Mouse (Mus musculus) kidney, adult 8-10 months (tissue): ENCODE data around the gene Zfp870.
A peak's percentile ranks its signal among the peaks of the same experiment; 100 is the strongest.

Experiments
- DNase-seq, 2 experiments: peaks; one replicate each; pipeline ENCODE4 v3.0.0; 2022

The Zfp870 gene

DNA sequence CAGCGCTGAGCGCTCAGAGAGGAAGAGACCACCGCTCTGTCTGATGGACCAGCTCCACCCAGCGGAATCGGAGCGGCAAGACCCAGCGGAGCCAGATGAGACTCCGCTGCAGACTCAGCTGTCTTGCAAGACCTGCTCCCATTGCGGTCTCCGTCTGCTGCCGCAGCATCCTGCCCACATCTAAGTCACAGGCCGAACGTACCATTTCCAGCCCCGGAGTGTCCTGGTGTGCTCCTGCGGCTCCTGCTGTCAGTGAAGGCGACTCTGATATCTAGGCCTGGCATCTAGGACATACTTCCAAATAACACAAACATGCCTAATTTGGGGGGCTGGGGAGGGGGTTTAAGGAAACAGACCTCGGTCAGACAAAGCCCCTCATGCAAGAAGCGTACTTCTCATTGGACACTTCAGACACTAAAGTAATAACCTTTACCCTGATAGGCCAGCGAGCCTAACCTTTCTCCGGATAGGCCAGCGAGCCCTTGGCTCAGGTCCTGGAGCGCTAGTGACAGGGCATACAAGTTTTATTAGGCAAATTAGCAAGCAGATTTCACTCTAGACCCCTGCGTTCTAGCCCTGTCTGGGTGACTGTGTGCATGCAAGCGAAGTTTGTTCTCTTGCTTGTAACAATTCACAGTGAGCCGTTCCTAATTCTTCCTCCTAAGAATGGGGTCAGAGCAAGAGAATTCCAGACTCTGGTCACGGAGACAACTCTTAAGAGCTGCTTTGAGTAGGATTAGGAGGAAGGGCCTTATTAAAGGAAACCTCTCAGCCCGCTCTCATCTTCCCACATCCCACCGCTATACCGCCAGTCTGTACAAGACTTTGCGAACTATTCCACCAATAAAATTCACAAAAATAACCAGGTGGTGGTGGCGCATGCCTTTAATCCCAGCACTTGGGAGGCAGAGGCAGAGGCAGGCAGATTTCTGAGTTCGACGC is at the start of gene Zfp870:
TSS of gene Zfp870 (minus strand) at position 404 of the 942 bp plus-strand sequence.
- DNase-seq, result peak; percentile 92 to 93

DNA sequence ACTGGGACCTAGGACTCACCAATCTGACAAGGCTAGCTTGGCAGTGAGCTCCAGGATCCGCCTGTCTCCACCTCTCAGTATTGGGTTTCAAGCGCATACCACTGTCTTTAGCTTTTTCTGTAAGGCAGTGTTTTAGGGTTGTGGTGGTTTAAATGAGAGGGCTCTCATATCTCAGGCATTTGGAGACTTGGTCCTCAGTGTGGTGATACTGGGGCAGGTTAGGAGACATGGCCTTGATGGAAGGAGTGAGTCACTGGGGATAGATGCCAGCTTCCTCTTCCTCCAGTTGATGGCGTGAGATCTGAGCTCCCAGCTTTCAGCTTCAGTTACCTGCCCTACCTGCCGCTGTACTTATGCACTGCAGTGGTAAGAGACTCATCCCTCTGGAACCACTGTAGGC is 48.4 kb upstream of the Zfp870 start:
- DNase-seq, result no peak

DNA sequence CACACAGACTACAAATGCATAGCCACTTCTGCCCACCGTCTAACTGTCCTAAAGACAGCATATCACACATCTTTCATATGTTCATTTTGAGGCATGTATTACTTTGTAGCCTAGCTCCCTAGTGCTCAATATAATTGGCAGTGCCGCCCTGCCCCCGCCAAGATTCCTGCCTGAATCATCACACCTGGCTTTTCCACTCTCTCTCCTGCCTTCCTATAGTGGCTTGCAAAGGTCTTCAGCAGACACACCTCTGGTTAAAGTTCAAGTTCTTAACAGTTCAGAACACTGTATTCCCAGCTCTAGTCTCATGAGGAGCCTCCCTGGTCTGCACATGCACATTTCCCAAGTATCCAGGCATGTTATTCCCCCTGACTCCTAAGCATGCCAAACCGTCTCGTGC is 36.4 kb upstream of the Zfp870 start:
- DNase-seq, result no peak

DNA sequence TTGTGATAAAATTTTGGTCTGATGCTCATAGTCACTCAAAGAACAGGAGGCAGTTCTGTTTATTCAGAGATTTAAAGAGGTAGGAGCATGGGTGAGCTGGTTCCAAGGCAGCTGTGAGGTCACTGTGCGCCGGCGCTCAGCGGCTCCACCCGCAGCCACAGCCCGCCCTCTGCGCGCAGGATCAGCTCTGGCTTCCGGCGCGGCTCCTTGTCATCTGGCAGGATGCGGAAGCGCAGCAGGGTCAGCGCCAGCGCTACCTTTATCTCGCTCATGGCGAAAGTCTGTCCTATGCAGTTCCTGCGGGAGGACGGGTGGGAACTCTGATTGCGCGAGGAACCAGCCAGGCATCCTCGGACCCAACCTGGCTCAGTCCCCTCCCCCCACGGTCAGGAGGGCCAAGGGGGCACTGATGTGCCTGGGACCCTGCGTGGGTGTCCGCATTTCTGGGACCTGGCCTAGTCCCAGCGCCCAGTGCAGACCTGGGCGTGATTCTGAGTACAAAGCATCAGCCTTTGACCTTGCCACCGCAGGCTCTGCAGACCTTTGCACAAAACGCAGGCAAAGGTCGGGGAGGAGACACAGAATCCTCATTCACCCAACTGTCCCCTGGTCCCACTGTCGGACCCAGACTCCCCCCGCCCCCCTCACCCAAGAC is 33.3 kb upstream of the Zfp870 start:
- DNase-seq, result peak; percentile 56 to 72

DNA sequence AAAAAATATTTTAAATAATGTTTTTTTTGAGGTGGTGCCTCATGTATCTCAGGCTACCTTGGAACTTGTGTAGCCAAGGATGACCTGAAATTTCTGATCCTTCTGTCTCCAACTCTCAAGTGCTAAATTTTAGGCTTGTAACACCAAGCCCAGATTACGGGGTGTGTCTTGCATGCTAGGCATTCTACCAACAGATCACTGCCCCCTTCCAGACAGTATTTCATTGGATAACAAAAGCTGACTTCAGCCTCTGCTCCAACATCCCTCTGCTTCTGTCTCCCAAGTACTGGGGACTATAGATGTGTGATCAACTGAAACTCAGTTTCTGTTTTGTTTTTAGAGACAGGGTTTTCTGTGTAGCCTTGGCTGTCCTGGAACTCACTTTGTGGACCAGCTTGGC is 32.2 kb upstream of the Zfp870 start:
- DNase-seq, result no peak

DNA sequence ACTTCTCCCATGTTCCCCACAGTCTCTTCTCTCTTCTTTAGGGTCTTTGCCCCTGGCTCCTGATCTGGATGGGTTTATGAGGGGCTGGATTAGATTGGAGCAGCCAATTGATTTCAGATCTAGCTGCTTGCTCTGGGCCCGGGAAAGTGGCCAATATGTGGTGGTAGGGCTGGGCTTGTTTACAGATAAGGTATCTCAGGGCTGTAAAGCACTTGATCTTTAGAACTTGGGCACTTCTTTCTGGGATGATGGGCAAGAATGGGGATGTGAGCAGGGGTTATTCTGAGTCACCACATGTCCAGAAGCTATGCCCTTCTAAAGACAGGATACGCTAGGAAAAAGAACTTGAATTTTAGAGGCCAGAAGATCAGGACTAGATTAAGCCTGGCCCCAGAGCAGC is 27.7 kb upstream of the Zfp870 start:
- DNase-seq, result no peak

DNA sequence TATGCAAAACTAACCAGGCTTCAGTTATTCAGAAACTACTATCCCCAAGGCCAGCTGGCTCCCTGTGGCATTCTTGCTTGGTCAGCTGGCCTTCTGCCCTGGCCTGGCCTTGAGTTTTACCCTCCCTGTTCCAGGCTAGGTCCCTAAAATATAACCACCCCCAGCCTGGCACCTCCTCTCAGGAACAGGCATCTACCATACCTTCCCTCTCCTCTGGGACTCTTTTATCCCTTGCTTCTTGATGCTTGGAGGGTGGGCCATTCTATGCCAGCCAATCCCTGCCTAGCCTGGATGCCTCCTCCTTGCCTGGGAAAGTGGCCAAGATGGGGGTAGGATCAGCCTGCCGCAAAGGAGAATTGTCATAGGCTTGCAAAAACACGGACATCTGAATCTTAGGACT is 25.7 kb upstream of the Zfp870 start, which contains the start of gene Cyp4f14:
TSS of gene Cyp4f14 (minus strand) at position 212 of the 400 bp plus-strand sequence.
- peak; percentile 73 to 78 for DNase-seq

DNA sequence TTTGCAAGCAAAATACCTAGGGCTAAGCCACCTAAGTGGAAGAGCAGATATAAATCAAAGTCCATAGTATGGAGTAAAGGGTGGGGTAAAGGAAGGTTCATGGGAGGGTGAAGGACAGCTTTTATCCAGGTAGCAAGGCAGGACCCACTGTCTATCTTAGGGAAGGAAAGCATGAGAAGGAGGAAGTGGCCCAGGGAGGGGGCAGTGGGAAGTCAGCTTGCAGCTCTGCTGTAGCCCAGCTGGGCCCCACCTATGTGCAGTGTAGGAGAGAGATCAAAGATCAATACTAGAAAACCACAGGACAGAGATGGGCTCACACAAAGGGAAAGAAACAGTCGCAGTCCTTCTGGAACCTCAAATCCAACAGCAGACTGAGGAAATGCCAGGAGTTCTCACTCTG is 24.6 kb upstream of the Zfp870 start:
- DNase-seq, result no peak

DNA sequence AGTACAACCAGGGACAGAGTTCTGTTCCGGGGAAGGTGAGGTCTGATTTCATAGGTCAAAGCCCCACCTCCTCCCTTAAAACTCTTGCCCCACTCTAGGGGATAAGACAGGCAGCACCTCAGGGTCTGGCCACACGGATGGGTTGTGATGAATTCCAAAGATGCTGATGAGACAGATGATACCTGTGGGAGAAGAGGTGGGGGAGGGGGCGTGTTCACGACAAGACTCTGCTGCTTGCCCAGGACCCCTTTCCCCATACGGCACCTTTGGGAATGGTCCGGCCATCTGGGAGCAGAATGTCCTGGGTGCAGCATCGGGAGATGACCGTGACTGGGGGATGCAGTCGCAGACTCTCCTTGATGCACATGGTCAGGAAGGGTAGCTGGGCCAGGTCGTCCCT is 14.7 kb upstream of the Zfp870 start:
- no peak for DNase-seq

DNA sequence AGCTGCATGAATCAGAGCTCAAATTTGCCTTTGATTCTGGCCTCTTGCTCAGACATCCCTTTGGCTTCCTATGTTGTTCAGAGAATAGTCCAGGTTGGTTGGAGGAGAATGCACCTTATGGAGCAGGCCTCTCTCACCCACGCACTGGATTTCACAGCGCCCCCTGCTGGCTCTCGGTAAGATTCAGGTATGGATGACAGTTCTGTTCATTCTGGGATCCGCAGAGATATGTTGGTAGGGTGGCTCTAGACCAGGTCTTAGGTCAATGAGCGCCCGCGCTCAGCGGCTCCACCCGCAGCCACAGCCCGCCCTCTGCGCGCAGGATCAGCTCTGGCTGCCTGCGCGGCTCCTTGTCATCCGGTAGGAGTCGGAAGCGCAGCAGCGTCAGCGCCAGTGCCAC is 13.8 kb upstream of the Zfp870 start:
- peak; percentile 24 to 68 for DNase-seq

DNA sequence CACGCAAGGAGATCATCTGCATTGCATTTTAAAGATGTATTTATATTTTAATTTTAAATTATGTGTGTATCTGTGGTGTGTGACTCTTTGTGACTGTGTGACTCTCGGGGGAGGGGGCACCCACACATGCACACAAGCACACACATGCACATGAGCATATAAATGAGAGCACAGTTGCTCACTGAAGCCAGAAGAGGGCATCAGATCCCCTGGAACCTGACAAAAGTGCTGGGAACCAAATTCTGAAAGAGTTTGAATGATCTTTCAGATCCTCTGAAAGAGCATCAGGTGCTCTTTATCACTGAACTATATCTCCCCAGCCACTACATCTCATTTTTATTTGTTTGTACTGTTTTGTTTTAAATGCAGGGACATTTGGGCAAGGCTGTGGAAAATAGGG is 13.0 kb upstream of the Zfp870 start:
- no peak for DNase-seq

DNA sequence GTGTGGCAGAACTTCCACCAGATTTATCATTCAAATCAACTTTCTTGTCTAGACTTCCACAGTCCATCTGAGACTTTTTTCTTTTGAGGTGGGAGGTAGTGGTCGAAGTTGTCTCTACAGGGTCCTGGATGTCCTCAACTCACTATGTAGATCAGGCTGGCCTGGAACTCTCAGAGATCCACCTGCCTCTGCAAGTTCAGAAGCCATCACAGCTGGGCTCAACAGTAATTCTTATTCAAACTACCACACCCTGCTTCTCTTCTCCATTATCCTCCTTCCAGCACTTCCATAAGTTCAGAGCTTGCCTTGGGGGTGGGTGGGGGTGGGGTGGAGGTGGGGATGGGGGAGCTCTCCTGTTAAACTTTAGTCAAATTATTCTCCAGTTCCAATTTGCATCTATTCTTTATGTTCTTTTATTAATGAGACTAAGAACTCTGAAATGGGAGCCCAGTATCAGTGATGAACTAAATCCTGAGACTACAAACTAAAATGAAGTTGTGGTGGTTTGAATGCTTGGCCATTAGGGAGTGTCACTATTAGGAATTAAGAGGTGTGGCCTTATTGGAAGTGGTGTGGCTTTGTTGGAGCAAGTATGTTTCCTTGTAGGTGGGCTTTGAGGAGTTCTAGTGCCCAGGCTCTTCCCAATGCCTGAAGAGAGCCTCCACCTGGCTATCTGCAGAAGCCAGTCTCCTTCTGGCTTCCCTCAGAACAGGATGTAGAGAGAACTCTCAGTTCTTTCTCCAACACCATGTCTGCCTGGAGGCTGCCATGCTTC is 10.5 kb upstream of the Zfp870 start:
- no peak for DNase-seq

DNA sequence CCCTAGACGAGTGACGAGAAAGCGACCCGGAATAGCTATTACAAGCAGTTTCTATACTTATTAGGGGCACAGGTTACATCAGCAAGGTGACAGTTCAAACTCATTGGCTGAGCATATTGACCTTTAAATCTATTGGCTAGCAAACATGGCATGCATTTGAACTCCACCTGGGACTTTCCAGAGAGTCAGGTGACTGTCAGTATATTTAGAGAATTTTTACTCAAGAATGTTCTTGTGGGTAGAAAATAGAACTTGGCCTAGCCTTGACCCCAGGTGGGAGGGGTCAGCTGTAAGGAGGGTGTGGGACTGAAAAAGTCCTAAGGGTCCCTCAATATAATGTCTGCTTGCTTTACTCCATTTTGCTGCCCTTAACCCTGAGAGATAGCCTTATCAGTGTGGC is 4.0 kb upstream of the Zfp870 start:
- DNase-seq, result no peak

DNA sequence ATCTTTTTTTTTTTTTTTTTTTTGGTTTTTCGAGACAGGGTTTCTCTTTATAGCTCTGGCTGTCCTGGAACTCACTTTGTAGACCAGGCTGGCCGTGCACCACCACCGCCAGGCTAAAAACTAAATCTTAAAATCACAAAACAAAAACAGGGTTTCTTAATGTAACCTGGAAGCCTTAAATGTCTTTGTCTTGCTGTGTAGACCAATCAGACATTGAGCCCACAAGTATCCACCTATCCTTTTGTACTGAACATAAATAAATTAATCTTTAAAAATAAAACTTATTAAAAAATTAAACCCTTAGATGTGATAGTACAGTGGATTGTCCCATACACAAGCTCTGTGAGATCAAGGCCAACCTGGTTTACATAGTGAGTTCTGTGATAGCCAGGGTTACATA is 2.5 kb upstream of the Zfp870 start:
- DNase-seq, result no peak

DNA sequence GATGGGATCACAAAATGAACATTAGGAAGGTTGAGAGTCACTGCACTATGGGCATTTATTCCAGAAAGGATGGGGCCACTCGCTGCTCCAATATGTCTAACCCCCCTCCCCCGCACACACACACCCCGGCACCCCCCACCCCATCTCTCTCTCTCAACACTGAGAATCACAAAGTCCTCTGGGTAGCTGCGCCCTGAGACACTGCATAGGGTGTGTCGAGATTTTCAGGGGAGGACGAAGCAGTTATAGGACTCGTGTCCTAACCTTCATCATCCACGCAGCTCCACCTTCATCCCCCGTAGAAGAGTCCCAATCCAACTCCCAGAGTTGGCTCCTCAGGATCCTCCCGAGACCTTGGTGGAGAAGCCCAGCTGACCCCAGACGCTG is 597 bp downstream of the Zfp870 start:
- no peak for DNase-seq

DNA sequence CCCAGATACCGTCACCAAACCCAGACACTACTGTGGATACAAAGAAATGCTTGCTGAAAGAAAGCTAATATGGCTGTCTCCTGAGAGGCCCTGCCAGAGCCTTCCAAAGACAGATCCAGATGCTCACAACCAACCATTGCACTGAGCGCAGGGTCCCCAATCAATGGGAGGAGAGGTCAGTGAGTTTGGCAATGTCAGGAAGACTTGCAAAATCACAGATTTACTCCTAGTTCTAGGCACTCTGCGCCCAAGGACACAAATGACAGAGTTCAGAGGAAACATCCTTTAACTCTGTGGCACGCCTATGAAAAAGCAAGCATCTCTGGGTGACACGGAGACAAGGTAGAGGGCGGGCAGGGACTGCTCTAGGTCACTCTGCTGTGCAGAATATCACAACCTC is 1.8 kb downstream of the Zfp870 start:
- no peak for DNase-seq

DNA sequence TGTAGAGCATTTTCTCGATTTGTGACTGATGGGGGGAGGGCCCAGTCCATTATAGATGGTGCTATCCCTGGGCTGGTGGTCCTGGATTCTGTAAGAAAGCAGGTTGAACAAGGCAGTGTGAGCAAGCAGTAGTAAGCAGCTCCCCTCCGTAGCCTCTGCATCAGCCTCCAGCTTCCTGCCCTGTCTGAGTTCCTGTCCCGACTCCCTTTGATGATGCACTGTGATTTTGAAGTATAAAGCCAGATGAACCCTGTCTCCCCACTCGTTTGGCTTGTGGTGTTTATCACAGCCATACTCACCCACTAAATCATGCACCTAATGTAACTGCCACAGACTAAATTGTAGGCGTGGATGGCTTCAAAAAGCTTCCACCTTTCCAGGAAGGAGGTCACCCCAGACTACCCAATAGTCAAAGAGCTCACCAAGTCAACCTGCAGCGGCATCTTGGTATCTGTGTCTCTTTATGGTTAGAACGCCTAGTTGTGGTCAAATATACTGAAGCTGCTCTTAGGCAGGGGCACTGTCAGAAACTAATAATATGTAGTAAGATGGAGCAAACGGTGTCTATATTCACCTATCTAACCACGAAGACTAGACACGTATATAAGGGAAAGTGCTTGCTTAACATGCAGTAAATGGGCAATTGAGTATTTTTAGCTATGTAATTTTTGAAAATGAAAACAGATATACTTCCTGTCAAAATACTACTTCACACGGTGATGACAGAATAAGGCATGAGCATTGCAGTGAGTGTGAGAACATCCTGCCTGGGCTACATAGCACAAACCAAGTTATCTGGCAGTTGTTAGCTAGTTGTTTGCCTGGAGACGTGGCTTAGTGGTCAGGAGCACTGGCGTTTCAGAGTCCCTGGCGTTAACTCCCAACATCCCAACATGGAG is 10.9 kb downstream of the Zfp870 start:
- DNase-seq, result no peak

DNA sequence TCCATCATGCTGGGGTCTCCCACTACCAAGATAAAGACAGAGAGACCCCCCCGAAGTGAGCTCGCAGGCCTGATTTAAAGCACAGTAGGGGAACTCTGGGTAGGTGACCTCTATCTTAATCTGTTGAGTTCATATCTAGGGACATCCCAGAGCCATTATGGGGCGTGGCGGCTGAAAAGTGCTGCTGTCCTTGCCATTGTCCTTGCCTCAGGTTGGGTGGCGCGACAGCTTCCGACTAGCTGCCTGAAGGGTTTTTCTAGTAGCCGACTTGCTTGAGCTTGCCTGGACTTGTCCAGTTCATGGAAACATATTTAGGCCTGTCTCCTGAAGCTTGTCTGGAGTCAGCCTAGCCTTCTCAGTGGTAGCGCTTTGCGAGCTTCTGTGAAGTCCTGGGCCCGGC is 12.7 kb downstream of the Zfp870 start:
- DNase-seq, result no peak

DNA sequence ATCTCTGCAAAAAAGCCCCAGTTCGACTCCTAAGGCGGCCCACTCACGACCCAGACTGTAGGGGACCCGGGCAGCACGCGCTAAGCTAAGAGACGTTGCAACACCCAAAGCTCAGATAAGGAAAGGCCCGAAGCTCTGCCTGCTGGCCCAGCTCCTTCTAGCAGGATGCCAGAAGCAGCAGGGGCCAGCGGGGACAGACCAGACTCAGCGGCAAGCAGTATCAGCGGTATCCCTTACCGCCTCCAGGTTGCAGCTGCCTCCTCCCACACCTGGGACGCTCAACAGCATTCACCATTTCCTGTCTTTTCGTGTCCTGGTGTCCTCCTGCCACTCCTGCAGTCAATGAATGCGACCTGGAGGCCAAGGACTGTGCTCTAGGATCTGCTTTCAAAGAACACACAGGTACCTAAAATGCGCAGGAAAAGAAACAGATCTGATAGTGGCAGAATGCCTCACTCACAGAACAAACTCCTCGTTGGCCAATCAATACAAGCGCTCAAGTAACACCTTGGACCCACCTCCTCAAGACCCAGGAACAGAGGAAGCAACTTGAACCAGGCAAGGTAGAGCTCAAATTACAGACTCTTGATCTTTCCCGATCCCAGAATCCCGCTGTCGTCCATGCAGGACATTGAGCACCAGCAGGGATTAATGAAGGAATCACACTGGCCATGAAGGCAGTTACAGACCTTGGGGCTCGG is 13.8 kb downstream of the Zfp870 start:
- DNase-seq, result no peak

DNA sequence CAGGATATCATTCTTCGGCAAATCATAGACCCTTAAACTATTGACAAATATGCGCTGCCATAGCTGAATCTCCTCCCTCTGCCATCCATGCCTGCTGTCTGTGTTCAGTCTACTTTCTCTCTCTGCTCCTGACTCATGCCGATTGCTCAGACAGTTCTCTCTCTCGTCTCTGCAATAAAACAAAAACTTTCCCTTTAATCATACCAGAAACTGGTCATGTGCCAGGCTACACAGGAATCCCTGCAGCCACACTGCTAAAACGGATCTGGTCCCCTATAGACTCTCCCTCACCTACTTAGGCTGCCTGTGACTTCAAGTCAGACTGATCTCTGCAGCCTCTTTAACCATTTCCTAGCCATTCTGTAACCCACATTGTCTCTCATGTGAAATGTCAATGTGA is 18.7 kb downstream of the Zfp870 start:
- DNase-seq, result no peak

DNA sequence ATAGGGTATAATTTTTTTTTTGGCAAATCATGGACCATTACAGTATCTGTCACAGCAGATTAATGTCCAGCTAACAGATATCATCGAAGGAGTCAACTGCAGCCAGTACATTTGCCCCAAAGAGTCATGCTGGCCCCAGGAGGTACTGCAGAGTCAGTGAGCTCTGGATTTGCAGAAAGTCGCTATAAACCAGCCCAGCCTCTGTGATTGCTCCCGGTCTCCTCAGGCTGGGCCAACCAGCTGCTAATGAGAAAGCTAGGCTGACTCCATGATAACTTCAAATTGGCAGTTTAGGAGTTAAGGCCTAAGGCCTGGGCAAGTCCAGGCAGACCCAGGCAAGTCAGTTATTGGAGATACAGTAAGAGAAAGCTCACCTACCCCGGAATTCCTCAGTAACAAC is 19.4 kb downstream of the Zfp870 start:
- DNase-seq, result no peak

DNA sequence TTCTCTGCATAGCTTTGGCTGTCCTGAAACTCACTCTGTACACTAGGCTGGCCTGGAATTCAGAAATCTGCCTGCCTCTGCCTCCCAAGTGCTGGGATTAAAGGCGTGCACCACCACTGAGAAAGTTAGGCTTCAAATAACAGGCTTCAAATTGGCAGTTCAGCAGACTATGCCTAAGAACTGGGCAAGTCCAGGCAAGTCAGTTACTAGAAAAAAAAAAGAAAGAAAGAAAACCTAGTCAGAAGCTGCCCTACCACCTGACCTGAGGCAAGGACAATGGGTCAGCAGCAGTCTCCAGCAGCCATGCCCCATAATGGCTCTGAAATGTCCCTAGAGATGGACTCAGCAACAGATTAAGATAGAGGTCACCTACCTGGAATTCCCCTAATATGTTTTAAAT is 20.0 kb downstream of the Zfp870 start:
- no peak for DNase-seq
